Mouse (Mus musculus): ENCODE results near the gene Lin28b. TPM values are rescaled to one million over a fixed set of nuclear protein-coding genes. Genes with fewer than 3 reads are reported as not detected.

The Lin28b gene
- polyA plus RNA-seq, 1 experiment: 26.8 TPM

- no peak for TF ChIP-seq CTCF (IDR thresholded peaks at IDR 0.05; ENCODE audit: low read depth, low read length)
- TF ChIP-seq POLR2A (IDR thresholded peaks at IDR 0.05; ENCODE audit: insufficient read depth, low read length): no peak
- no peak for TF ChIP-seq EP300 (IDR thresholded peaks at IDR 0.05; ENCODE audit: insufficient read depth, low read depth, low read length)
- Histone ChIP-seq H3K36me3 (ENCODE audit: control insufficient read depth, insufficient read depth, low read length, poor library complexity, severe bottlenecking) (no peaks in the 10 kb centered on the region), H3K9me3 (replicated peaks; ENCODE audit: control insufficient read depth, insufficient read depth, low read length, poor library complexity, severe bottlenecking) (no peaks in the 10 kb centered on the region), H3K27ac (ENCODE audit: insufficient read depth, low read length) (peak overlapping the region; percentile 94), H3K4me3 (ENCODE audit: low read depth, low read length) (no peak overlapping the region), H3K9ac (ENCODE audit: low read depth, poor library complexity, severe bottlenecking) (no peak overlapping the region), H3K27me3 (ENCODE audit: control insufficient read depth, insufficient read depth, low read length, poor library complexity, severe bottlenecking) (no peaks in the 10 kb centered on the region), H3K4me1 (ENCODE audit: control insufficient read depth, insufficient read depth, low read length) (no peaks in the 10 kb centered on the region)
These were observed 39.6 kb downstream of the Lin28b start for GRCm38 (mm10) chr10:45446625-45447024.

DNA sequence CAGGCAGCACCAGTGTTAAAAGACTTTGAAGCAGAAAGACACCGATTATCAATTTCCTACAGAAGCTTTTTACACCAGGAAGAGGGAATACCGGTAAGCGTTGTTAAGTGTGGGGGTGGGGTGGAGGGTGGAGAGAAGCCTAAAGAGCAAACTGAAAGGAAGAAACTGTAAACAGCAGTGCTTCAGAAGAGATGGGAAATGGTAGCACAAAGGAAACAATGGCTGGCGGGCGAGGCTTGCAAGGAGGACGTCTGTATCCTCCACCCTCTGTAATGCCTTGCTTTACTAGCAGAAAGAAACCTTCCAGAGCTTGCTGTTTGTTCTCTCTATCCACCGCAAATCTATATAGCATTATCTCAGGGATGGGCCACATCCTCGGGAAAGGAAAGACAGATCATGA lies 40.0 kb downstream of the Lin28b start:
- Histone ChIP-seq H3K9me3 (replicated peaks; ENCODE audit: control insufficient read depth, insufficient read depth, low read length, poor library complexity, severe bottlenecking) (no peaks in the 10 kb centered on the region), H3K36me3 (ENCODE audit: control insufficient read depth, insufficient read depth, low read length, poor library complexity, severe bottlenecking) (no peaks in the 10 kb centered on the region), H3K4me1 (ENCODE audit: control insufficient read depth, insufficient read depth, low read length) (no peaks in the 10 kb centered on the region), H3K27ac (ENCODE audit: insufficient read depth, low read length) (peak overlapping the region; percentile 94), H3K27me3 (ENCODE audit: control insufficient read depth, insufficient read depth, low read length, poor library complexity, severe bottlenecking) (no peaks in the 10 kb centered on the region), H3K4me3 (ENCODE audit: low read depth, low read length) (no peak overlapping the region), H3K9ac (ENCODE audit: low read depth, poor library complexity, severe bottlenecking) (no peak overlapping the region)
- peak; percentile 88 for TF ChIP-seq EP300 (IDR thresholded peaks at IDR 0.05; ENCODE audit: insufficient read depth, low read depth, low read length)
- TF ChIP-seq POLR2A (IDR thresholded peaks at IDR 0.05; ENCODE audit: insufficient read depth, low read length): no peak

- no peak overlapping the region for H3K9ac ChIP-seq (ENCODE audit: low read depth, poor library complexity, severe bottlenecking)
- no peak overlapping the region for H3K4me3 ChIP-seq (ENCODE audit: low read depth, low read length)
- no peak for TF ChIP-seq POLR2A (IDR thresholded peaks at IDR 0.05; ENCODE audit: insufficient read depth, low read length)
- TF ChIP-seq EP300 (IDR thresholded peaks at IDR 0.05; ENCODE audit: insufficient read depth, low read depth, low read length): no peak
- TF ChIP-seq CTCF (IDR thresholded peaks at IDR 0.05; ENCODE audit: low read depth, low read length): no peak
- no peak overlapping the region for H3K27ac ChIP-seq (ENCODE audit: insufficient read depth, low read length)
- H3K4me1 ChIP-seq (ENCODE audit: control insufficient read depth, insufficient read depth, low read length): no peaks in the 10 kb centered on the region
- H3K36me3 ChIP-seq (ENCODE audit: control insufficient read depth, insufficient read depth, low read length, poor library complexity, severe bottlenecking): no peaks in the 10 kb centered on the region
- no peaks in the 10 kb centered on the region for H3K9me3 ChIP-seq (replicated peaks; ENCODE audit: control insufficient read depth, insufficient read depth, low read length, poor library complexity, severe bottlenecking)
- H3K27me3 ChIP-seq (ENCODE audit: control insufficient read depth, insufficient read depth, low read length, poor library complexity, severe bottlenecking): no peaks in the 10 kb centered on the region
These were observed 63.8 kb downstream of the Lin28b start for GRCm38 (mm10) chr10:45422372-45422771.

DNA sequence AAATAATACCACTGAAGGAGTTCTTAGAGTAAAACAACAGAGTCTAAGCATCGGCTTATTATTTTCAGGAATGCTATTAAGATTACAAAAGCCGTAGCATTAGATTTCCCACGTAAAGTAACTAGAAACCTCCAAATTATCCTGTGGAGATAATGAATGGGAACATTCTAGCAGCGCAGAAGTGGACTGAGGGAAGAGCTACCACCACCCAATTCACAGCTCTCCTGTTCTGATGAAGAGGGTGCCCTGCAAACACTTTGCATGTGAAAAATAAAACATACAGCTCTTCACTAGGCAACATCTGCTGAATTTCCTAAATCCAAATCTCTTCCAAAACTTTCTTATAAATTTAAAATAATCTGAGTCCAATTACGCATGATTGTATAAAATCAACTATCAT lies 74.1 kb downstream of the Lin28b start:
- no peaks in the 10 kb centered on the region for H3K9me3 ChIP-seq (replicated peaks; ENCODE audit: control insufficient read depth, insufficient read depth, low read length, poor library complexity, severe bottlenecking)
- TF ChIP-seq POLR2A (IDR thresholded peaks at IDR 0.05; ENCODE audit: insufficient read depth, low read length) (no peak), EP300 (IDR thresholded peaks at IDR 0.05; ENCODE audit: insufficient read depth, low read depth, low read length) (no peak), CTCF (IDR thresholded peaks at IDR 0.05; ENCODE audit: low read depth, low read length) (no peak)
- H3K9ac ChIP-seq (ENCODE audit: low read depth, poor library complexity, severe bottlenecking): no peak overlapping the region
- peaks cover 2% of the 10 kb centered on the region for H3K4me1 ChIP-seq (ENCODE audit: control insufficient read depth, insufficient read depth, low read length)
- H3K4me3 ChIP-seq (ENCODE audit: low read depth, low read length): no peak overlapping the region
- no peaks in the 10 kb centered on the region for H3K36me3 ChIP-seq (ENCODE audit: control insufficient read depth, insufficient read depth, low read length, poor library complexity, severe bottlenecking)
- no peak overlapping the region for H3K27ac ChIP-seq (ENCODE audit: insufficient read depth, low read length)
- no peaks in the 10 kb centered on the region for H3K27me3 ChIP-seq (ENCODE audit: control insufficient read depth, insufficient read depth, low read length, poor library complexity, severe bottlenecking)

DNA sequence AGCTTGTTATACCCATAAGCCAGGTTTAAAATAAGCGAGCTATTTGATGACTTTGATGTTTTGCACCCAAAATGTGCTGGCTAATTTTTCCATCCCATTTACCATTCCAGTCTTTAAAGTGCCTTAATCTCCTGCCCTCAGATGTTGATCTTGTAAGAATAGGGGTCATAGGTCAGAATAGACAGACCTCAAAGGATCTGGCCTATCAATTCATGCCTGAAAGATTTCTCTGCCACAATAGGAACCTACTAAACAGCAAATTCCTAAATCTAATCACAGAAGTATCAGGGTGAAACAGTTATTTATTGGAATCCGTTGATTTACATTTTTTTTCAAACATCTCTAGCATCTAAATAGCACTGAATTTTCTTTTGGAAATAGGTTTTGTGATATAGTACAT lies 74.5 kb downstream of the Lin28b start:
- Histone ChIP-seq H3K36me3 (ENCODE audit: control insufficient read depth, insufficient read depth, low read length, poor library complexity, severe bottlenecking) (no peaks in the 10 kb centered on the region), H3K27me3 (ENCODE audit: control insufficient read depth, insufficient read depth, low read length, poor library complexity, severe bottlenecking) (no peaks in the 10 kb centered on the region), H3K4me1 (ENCODE audit: control insufficient read depth, insufficient read depth, low read length) (peaks cover 2% of the 10 kb centered on the region), H3K9ac (ENCODE audit: low read depth, poor library complexity, severe bottlenecking) (no peak overlapping the region), H3K9me3 (replicated peaks; ENCODE audit: control insufficient read depth, insufficient read depth, low read length, poor library complexity, severe bottlenecking) (no peaks in the 10 kb centered on the region), H3K4me3 (ENCODE audit: low read depth, low read length) (no peak overlapping the region), H3K27ac (ENCODE audit: insufficient read depth, low read length) (no peak overlapping the region)
- no peak for TF ChIP-seq POLR2A (IDR thresholded peaks at IDR 0.05; ENCODE audit: insufficient read depth, low read length)
- no peak for TF ChIP-seq CTCF (IDR thresholded peaks at IDR 0.05; ENCODE audit: low read depth, low read length)
- TF ChIP-seq EP300 (IDR thresholded peaks at IDR 0.05; ENCODE audit: insufficient read depth, low read depth, low read length): no peak

DNA sequence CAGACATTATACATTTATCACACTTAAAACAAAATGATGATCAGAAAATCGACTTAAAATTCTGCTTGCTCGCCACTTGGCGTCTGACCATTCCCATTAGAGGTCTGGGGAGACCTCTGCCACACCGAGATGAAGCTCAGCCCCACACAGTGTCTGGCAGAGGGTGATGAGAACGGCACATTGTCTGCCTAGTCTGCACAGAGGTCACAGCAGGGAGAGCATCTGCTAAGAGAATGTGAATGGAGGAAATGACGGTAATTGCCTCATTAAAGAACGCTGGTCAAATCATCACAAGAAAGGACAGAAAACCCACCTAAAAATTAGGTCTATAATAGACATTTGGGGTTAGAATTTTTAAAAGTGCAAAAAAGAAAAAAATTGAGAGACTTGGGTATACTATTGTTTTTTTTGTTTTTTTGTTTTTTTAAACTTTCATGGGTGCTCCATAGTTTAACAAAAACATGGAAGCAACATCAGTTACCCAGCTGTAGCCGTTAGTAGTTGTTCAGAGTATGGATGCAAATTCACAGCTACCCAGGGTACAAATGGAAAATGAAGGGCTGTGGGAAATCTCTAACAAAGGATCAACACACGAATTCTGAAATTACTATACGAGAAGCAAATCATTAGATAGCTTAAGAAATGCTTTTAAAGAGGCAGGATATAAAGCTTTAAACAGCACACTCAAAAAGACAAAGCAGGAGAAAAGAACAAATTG lies 75.4 kb downstream of the Lin28b start:
- Histone ChIP-seq H3K27ac (ENCODE audit: insufficient read depth, low read length) (no peak overlapping the region), H3K9ac (ENCODE audit: low read depth, poor library complexity, severe bottlenecking) (no peak overlapping the region), H3K4me3 (ENCODE audit: low read depth, low read length) (no peak overlapping the region), H3K9me3 (replicated peaks; ENCODE audit: control insufficient read depth, insufficient read depth, low read length, poor library complexity, severe bottlenecking) (no peaks in the 10 kb centered on the region), H3K36me3 (ENCODE audit: control insufficient read depth, insufficient read depth, low read length, poor library complexity, severe bottlenecking) (no peaks in the 10 kb centered on the region), H3K4me1 (ENCODE audit: control insufficient read depth, insufficient read depth, low read length) (peaks cover 2% of the 10 kb centered on the region), H3K27me3 (ENCODE audit: control insufficient read depth, insufficient read depth, low read length, poor library complexity, severe bottlenecking) (no peaks in the 10 kb centered on the region)
- TF ChIP-seq CTCF (IDR thresholded peaks at IDR 0.05; ENCODE audit: low read depth, low read length) (no peak), POLR2A (IDR thresholded peaks at IDR 0.05; ENCODE audit: insufficient read depth, low read length) (no peak), EP300 (IDR thresholded peaks at IDR 0.05; ENCODE audit: insufficient read depth, low read depth, low read length) (no peak)

Data from ES-Bruce4 (cell line).